Mouse (Mus musculus) lung, postnatal 25 days (tissue): Measurements from ENCODE around the gene Gm7138.
"Not testable (repeated sequence)": the region's sequence is repeated elsewhere in the genome, so short reads cannot be mapped to it uniquely, and the experiment has no call there.

Experiments
- DNase-seq: peaks from one replicate; pipeline ENCODE4 v3.0.0; 2022; ENCODE audit warnings: low spot score

Gene Gm7138

GRCm38 (mm10) chr10:77776844-77777243 is at the start of gene Gm7138:
Gm7138 (minus strand) TSS chr10:77776944.
- DNase-seq, result not testable (repeated sequence)

GRCm38 (mm10) chr10:77819203-77819602 is 42.5 kb upstream of the Gm7138 start:
- DNase-seq, result no peak

- no peak for DNase-seq
Observed at GRCm38 (mm10) chr10:77818523-77818922, 41.8 kb upstream of the Gm7138 start.

- no peak for DNase-seq
Observed at GRCm38 (mm10) chr10:77815514-77815913, 38.8 kb upstream of the Gm7138 start.

- DNase-seq, result no peak
Observed at GRCm38 (mm10) chr10:77814382-77814781, 37.6 kb upstream of the Gm7138 start, which contains the start of gene Gm2696. Gm2696 (plus strand) TSS chr10:77814682.

- no peak for DNase-seq
Observed at GRCm38 (mm10) chr10:77811743-77812142, 35.0 kb upstream of the Gm7138 start, which contains the start of gene Gm9507. Gm9507 (minus strand) TSS chr10:77811843.

GRCm38 (mm10) chr10:77804095-77804494 is 27.4 kb upstream of the Gm7138 start:
- no peak for DNase-seq

- DNase-seq, result no peak
Observed at GRCm38 (mm10) chr10:77798921-77799508, 22.3 kb upstream of the Gm7138 start, which contains the start of gene Gm19668. Gm19668 (minus strand) TSS chr10:77799133.

GRCm38 (mm10) chr10:77798164-77798920 is 21.6 kb upstream of the Gm7138 start:
- not testable (repeated sequence) for DNase-seq

- no peak for DNase-seq
Observed at GRCm38 (mm10) chr10:77797677-77798076, 20.9 kb upstream of the Gm7138 start.

- no peak for DNase-seq
Observed at GRCm38 (mm10) chr10:77794976-77795375, 18.2 kb upstream of the Gm7138 start, which contains the start of gene Gm9639. Gm9639 (minus strand) TSS chr10:77795076.

- DNase-seq, result no peak
Observed at GRCm38 (mm10) chr10:77788621-77789020, 11.9 kb upstream of the Gm7138 start.

GRCm38 (mm10) chr10:77787876-77788275 is 11.1 kb upstream of the Gm7138 start, which contains the start of gene Gm7137:
Gm7137 (minus strand) TSS chr10:77788200.
- not testable (repeated sequence) for DNase-seq

- not testable (repeated sequence) for DNase-seq
Observed at GRCm38 (mm10) chr10:77783396-77783795, 6.7 kb upstream of the Gm7138 start.

- not testable (repeated sequence) for DNase-seq
Observed at GRCm38 (mm10) chr10:77782442-77782841, 5.7 kb upstream of the Gm7138 start, which contains the start of gene Gm3250. Gm3250 (minus strand) TSS chr10:77782542.

- DNase-seq, result not testable (repeated sequence)
Observed at GRCm38 (mm10) chr10:77772142-77772541, 4.6 kb downstream of the Gm7138 start.

- not testable (repeated sequence) for DNase-seq
Observed at GRCm38 (mm10) chr10:77771225-77771624, 5.5 kb downstream of the Gm7138 start, which contains the start of gene Gm3238. Gm3238 (minus strand) TSS chr10:77771325.

GRCm38 (mm10) chr10:77769727-77770126 is 7.0 kb downstream of the Gm7138 start:
- DNase-seq, result no peak

GRCm38 (mm10) chr10:77759582-77759981 is 17.2 kb downstream of the Gm7138 start, which contains the start of gene Gm3233:
Gm3233 (minus strand) TSS chr10:77759682.
- DNase-seq, result not testable (repeated sequence)

- DNase-seq, result no peak
Observed at GRCm38 (mm10) chr10:77753448-77753847, 23.3 kb downstream of the Gm7138 start.

GRCm38 (mm10) chr10:77752312-77752711 is 24.4 kb downstream of the Gm7138 start:
- not testable (repeated sequence) for DNase-seq

- not testable (repeated sequence) for DNase-seq
Observed at GRCm38 (mm10) chr10:77751254-77751653, 25.5 kb downstream of the Gm7138 start, which contains the start of gene Gm9736. Gm9736 (minus strand) TSS chr10:77751354.

GRCm38 (mm10) chr10:77750686-77751085 is 26.1 kb downstream of the Gm7138 start:
- not testable (repeated sequence) for DNase-seq
